Mouse (Mus musculus) kidney, embryonic 16.5 days (tissue): Measurements from ENCODE around the gene Cacna1c. TPM values are rescaled to one million over a fixed set of nuclear protein-coding genes. Genes with fewer than 3 reads are reported as not detected.

Experiments used
- ATAC-seq: fragments of 200-750 bp; cut with Nextera tagmentation; 2 replicates; pipeline ENCODE4 v1.8.0; 2017; ENCODE audit warnings: moderate TSS enrichment; ENCODE audit not compliant: low FRiP score, low TSS enrichment
- H3K27ac ChIP-seq: fragments of 300-500 bp; sonication (generic); 2 replicates; pipeline ENCODE4 v1.5.1; 2014; ENCODE audit warnings: low read length
- H3K27me3 ChIP-seq: fragments of 300-500 bp; sonication (generic); 2 replicates; pipeline ENCODE4 v1.6.1; 2014; ENCODE audit warnings: low read length, control low read depth, mixed read lengths; ENCODE audit not compliant: insufficient read depth
- H3K36me3 ChIP-seq: fragments of 300-500 bp; sonication (generic); 2 replicates; pipeline ENCODE4 v1.6.1; 2014; ENCODE audit warnings: low read length, control low read depth, mixed read lengths; ENCODE audit not compliant: insufficient read depth
- H3K4me1 ChIP-seq: fragments of 300-500 bp; sonication (generic); 2 replicates; pipeline ENCODE4 v1.6.1; 2014; ENCODE audit warnings: low read length, control low read depth, mixed read lengths; ENCODE audit not compliant: insufficient read depth
- H3K4me2 ChIP-seq: fragments of 300-500 bp; sonication (generic); replicated peaks from 2 replicates; pipeline ENCODE4 v1.6.1; 2014; ENCODE audit warnings: low read depth, low read length
- H3K4me3 ChIP-seq: fragments of 300-500 bp; sonication (generic); 2 replicates; pipeline ENCODE4 v1.5.1; 2014; ENCODE audit warnings: mild to moderate bottlenecking, low read length
- H3K9ac ChIP-seq: fragments of 300-500 bp; sonication (generic); replicated peaks from 2 replicates; pipeline ENCODE4 v1.6.1; 2014; ENCODE audit warnings: low read length
- H3K9me3 ChIP-seq: fragments of 300-500 bp; sonication (generic); 2 replicates; pipeline ENCODE4 v1.6.1; 2016; ENCODE audit warnings: low read length, control low read depth
- WGBS: fragments of 180-500 bp; shearing (Covaris S2); extraction: QIAGEN DNeasy Blood & Tissue Kit; methylation state at CpG from one replicate; pipeline ENCODE4 v1.1.7; 2014; 5-methylcytosine and 5-hydroxymethylcytosine counted together
- polyA plus RNA-seq: library from polyadenylated mRNA; unstranded; fragments of >200 nt; fragmentation: Nextera tagmentation; extraction: Ambion mirVana; gene quantifications from 2 replicates; pipeline ENCODE4 v1.2.1, GENCODE M21; 2015

The Cacna1c gene
- polyA plus RNA-seq, 1 experiment from 2014 or later: 1.4 TPM

GRCm38 (mm10) chr6:119176103-119176502 lies 20.1 kb downstream of the Cacna1c start:
- ATAC-seq: no peak
- Histone ChIP-seq H3K9ac (no peak overlapping the region), H3K36me3 (no peaks in the 10 kb centered on the region), H3K4me1 (peaks cover 10% of the 10 kb centered on the region; the same call in 1 of the 2 replicates), H3K27ac (no peak overlapping the region), H3K9me3 (no peaks in the 10 kb centered on the region), H3K4me3 (peak overlapping the region; percentile 87; the same call in 1 of the 2 replicates), H3K27me3 (no peaks in the 10 kb centered on the region), H3K4me2 (peak overlapping the region; percentile 62)
- 62% methylated on average over 7 of the region's 7 CpGs for WGBS

- Histone ChIP-seq H3K4me1 (peaks cover 10% of the 10 kb centered on the region; the same call in 1 of the 2 replicates), H3K4me2 (peak within 1 kb of the TSS; percentile 62), H3K4me3 (peak within 1 kb of the TSS; percentile 87), H3K27me3 (no peaks in the 10 kb centered on the region), H3K27ac (peak within 1 kb of the TSS; percentile 94), H3K9me3 (no peaks in the 10 kb centered on the region), H3K9ac (peak within 1 kb of the TSS; percentile 88), H3K36me3 (no peaks in the 10 kb centered on the region)
- peak; percentile 98 for ATAC-seq
- WGBS: under 1% methylated on average over 65 of the region's 65 CpGs
Measured at GRCm38 (mm10) chr6:119175078-119175853, 21.0 kb downstream of the Cacna1c start, which contains the start of gene Dcp1b. Gene Dcp1b, plus strand, starts transcription at chr6:119175253.

GRCm38 (mm10) chr6:119174307-119175074 lies 21.7 kb downstream of the Cacna1c start:
- Histone ChIP-seq H3K4me2 (peak overlapping the region; percentile 62), H3K36me3 (no peaks in the 10 kb centered on the region), H3K9ac (peak overlapping the region; percentile 88; the same call in 1 of the 2 replicates), H3K4me1 (peaks cover 10% of the 10 kb centered on the region; the same call in 1 of the 2 replicates), H3K27me3 (no peaks in the 10 kb centered on the region), H3K9me3 (no peaks in the 10 kb centered on the region), H3K4me3 (peak overlapping the region; percentile 87), H3K27ac (no peak overlapping the region)
- peak; percentile 21; the same call in 1 of the 2 replicates for ATAC-seq
- 54% methylated on average over 12 of the region's 12 CpGs for WGBS

GRCm38 (mm10) chr6:119165677-119166076 lies 30.5 kb downstream of the Cacna1c start:
- Histone ChIP-seq H3K4me3 (no peak overlapping the region), H3K4me2 (no peak overlapping the region), H3K4me1 (no peaks in the 10 kb centered on the region), H3K9me3 (no peaks in the 10 kb centered on the region), H3K36me3 (no peaks in the 10 kb centered on the region), H3K9ac (no peak overlapping the region), H3K27me3 (no peaks in the 10 kb centered on the region), H3K27ac (no peak overlapping the region)
- no peak for ATAC-seq

DNA sequence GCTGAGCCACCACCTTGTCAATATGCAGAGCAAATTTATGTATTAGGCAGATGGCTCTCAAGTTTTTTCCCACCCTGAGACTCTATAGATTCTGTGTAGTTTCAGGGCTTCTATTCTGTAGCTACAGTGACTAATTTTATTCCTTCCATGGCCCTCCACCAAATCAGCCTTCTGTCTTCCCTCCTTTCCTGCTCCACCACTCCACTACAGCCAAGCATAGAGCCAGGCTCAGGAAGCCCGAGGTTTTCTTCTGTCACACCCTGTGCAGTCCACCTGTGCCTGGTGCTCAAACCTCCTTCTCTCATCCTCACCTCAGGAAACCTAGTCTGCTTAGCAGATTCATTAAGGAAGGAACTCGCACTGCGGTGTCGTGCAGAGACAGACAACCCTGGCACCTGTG lies 51.1 kb downstream of the Cacna1c start:
- no peaks in the 10 kb centered on the region for H3K9me3 ChIP-seq
- no peaks in the 10 kb centered on the region for H3K36me3 ChIP-seq
- no peak overlapping the region for H3K4me3 ChIP-seq
- ATAC-seq: no peak
- WGBS: 29% methylated on average over 4 of the region's 4 CpGs
- H3K9ac ChIP-seq: no peak overlapping the region
- no peak overlapping the region for H3K4me2 ChIP-seq
- no peaks in the 10 kb centered on the region for H3K4me1 ChIP-seq
- no peak overlapping the region for H3K27ac ChIP-seq
- H3K27me3 ChIP-seq: no peaks in the 10 kb centered on the region

DNA sequence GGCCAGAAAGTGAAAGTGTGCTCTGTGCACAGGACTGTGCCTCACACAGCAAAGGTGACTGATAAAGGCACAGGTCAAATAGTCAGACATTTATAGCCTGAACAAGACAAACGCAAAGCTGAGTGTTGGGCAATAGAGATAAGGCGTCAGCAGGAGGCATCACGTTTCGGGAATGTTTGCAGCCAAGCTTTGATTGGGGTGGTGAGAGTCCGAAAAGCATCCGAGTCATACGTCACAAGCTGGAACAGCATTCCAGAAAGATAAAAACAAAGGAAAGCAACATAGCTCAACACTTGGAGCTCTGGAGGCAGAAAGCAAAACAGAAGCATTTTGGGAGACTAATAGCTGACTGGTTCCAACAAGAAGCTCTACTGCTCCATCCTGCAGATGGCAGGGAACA lies 56.7 kb downstream of the Cacna1c start:
- ATAC-seq: no peak
- WGBS: 31% methylated on average over 7 of the region's 7 CpGs

GRCm38 (mm10) chr6:119137768-119138167 lies 58.5 kb downstream of the Cacna1c start:
- no peaks in the 10 kb centered on the region for H3K9me3 ChIP-seq
- no peaks in the 10 kb centered on the region for H3K36me3 ChIP-seq
- H3K4me2 ChIP-seq: no peak overlapping the region
- ATAC-seq: no peak
- 79% methylated on average over 10 of the region's 10 CpGs for WGBS
- no peak overlapping the region for H3K9ac ChIP-seq
- H3K4me1 ChIP-seq: no peaks in the 10 kb centered on the region
- no peak overlapping the region for H3K4me3 ChIP-seq
- no peaks in the 10 kb centered on the region for H3K27me3 ChIP-seq
- H3K27ac ChIP-seq: no peak overlapping the region

More for the DNA sequence above, 56.7 kb downstream of the Cacna1c start:
- Histone ChIP-seq H3K27ac (no peak overlapping the region), H3K4me2 (no peak overlapping the region), H3K4me3 (no peak overlapping the region), H3K9me3 (no peaks in the 10 kb centered on the region), H3K36me3 (no peaks in the 10 kb centered on the region), H3K27me3 (no peaks in the 10 kb centered on the region), H3K9ac (no peak overlapping the region), H3K4me1 (no peaks in the 10 kb centered on the region)

DNA sequence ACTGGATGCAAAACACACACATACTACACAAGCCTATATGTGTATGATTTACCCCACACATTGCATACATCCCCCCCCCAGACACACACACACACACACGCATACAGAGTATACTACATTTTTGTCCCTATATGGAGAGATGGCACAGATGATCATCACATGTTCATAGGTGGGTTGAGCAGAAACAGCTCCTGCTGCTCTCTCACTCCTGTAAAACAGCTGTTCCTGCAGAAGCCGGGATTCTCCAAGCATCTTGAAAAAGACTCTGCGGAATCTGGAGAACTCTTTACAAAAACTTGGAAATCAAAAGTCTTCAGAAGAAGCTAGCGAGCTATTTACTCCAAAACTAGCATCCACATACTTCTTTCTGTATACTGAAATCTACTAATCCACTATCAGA lies 63.4 kb downstream of the Cacna1c start:
- Histone ChIP-seq H3K4me1 (no peaks in the 10 kb centered on the region), H3K9me3 (no peaks in the 10 kb centered on the region), H3K4me3 (no peak overlapping the region), H3K4me2 (no peak overlapping the region), H3K27ac (no peak overlapping the region), H3K9ac (no peak overlapping the region), H3K27me3 (no peaks in the 10 kb centered on the region), H3K36me3 (no peaks in the 10 kb centered on the region)
- 92% methylated on average over 4 of the region's 4 CpGs for WGBS
- ATAC-seq: no peak

GRCm38 (mm10) chr6:119132111-119132735 lies 64.0 kb downstream of the Cacna1c start:
- H3K9ac ChIP-seq: no peak overlapping the region
- no peaks in the 10 kb centered on the region for H3K9me3 ChIP-seq
- WGBS: 85% methylated on average over 8 of the region's 8 CpGs
- no peak overlapping the region for H3K4me2 ChIP-seq
- no peak overlapping the region for H3K4me3 ChIP-seq
- no peak overlapping the region for H3K27ac ChIP-seq
- H3K36me3 ChIP-seq: no peaks in the 10 kb centered on the region
- H3K4me1 ChIP-seq: no peaks in the 10 kb centered on the region
- ATAC-seq: no peak
- no peaks in the 10 kb centered on the region for H3K27me3 ChIP-seq
